Mouse (Mus musculus) colon, adult 2 months (tissue): ENCODE data around the gene Gm10256. TPM values are rescaled to one million over a fixed set of nuclear protein-coding genes. Genes with fewer than 3 reads are reported as not detected.

Experiments used
- polyA plus RNA-seq: library from polyadenylated mRNA; depleted of rRNA; stranded (reverse); fragments of >200 nt; gene quantifications from 2 replicates; pipeline ENCODE4 v1.2.3, GENCODE M21; 2012; rRNA removed

Gene Gm10256
- polyA plus RNA-seq = not detected in 2 replicates

DNA sequence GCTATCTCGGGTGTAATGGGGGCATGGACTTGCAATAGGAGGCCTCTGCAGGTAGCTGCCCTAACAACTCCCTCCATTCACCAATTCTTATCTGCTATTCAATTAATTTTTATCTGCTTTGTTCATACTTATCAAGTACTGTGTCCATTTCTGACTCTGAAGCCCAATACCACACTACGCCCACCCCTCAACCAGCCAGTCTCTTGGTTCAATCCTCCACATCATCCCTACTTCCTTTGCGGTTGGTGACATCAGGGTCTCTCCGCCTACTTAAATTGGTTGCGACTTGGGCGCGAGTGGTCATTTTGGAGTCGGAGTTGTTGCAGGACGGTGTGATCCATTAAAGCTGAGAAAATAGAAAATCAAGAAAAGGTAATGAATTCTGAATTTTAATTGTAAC is at the start of gene Gm10256, which contains the start of gene Rbmy:
Gm10256 (plus strand) TSS at position 320 of the 400 bp plus-strand sequence.
Rbmy (plus strand) TSS at position 301 of the 400 bp plus-strand sequence.

DNA sequence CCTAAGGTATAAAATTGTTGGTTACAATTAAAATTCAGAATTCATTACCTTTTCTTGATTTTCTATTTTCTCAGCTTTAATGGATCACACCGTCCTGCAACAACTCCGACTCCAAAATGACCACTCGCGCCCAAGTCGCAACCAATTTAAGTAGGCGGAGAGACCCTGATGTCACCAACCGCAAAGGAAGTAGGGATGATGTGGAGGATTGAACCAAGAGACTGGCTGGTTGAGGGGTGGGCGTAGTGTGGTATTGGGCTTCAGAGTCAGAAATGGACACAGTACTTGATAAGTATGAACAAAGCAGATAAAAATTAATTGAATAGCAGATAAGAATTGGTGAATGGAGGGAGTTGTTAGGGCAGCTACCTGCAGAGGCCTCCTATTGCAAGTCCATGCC is 34.4 kb upstream of the Gm10256 start, which contains the start of gene Gm4064:
Gm4064 (minus strand) TSS at position 101 of the 400 bp plus-strand sequence.

DNA sequence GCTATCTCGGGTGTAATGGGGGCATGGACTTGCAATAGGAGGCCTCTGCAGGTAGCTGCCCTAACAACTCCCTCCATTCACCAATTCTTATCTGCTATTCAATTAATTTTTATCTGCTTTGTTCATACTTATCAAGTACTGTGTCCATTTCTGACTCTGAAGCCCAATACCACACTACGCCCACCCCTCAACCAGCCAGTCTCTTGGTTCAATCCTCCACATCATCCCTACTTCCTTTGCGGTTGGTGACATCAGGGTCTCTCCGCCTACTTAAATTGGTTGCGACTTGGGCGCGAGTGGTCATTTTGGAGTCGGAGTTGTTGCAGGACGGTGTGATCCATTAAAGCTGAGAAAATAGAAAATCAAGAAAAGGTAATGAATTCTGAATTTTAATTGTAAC is 70.2 kb downstream of the Gm10256 start, which contains the start of gene Gm10352:
Gm10352 (plus strand) TSS at position 301 of the 400 bp plus-strand sequence.

Other genes with a start within 250 kb of the Gm10256 start
- not detected in 2 replicates for gene H2al2c, start 231.6 kb upstream of the Gm10256 start, polyA plus RNA-seq
- gene Sry, start 167.0 kb upstream of the Gm10256 start, polyA plus RNA-seq = not detected in 2 replicates
- gene H2al2b, start 110.0 kb upstream of the Gm10256 start, polyA plus RNA-seq = not detected in 2 replicates
- not detected in 2 replicates for gene Gm4064, start 34.5 kb upstream of the Gm10256 start, polyA plus RNA-seq
- not detected in 2 replicates for gene Rbmy, start within 50 bp of the Gm10256 start, polyA plus RNA-seq
- not detected in 2 replicates for gene Gm10352, start 70.3 kb downstream of the Gm10256 start, polyA plus RNA-seq
- gene Gm29289, start 101.9 kb downstream of the Gm10256 start, polyA plus RNA-seq = not detected in 2 replicates